Mouse (Mus musculus) C2C12 (cell line): ENCODE results near the gene Rft1. TPM values are rescaled to one million over a fixed set of nuclear protein-coding genes. Genes with fewer than 3 reads are reported as not detected.

Experiments used
- H3K27me3 ChIP-seq: one replicate; pipeline ENCODE4 v1.6.1; 2011; ENCODE audit not compliant: control insufficient read depth, insufficient read depth, insufficient read length
- H3K36me3 ChIP-seq: one replicate; pipeline ENCODE4 v1.6.1; 2011; ENCODE audit not compliant: control insufficient read depth, insufficient read depth
- H3K4me3 ChIP-seq: one replicate; pipeline ENCODE4 v1.5.1; 2011; ENCODE audit warnings: mild to moderate bottlenecking, control low read depth; ENCODE audit not compliant: poor library complexity, insufficient read depth, severe bottlenecking
- H3K79me2 ChIP-seq: one replicate; pipeline ENCODE4 v1.6.1; 2011; ENCODE audit not compliant: control insufficient read depth, insufficient read depth
- H3K79me3 ChIP-seq: one replicate; pipeline ENCODE4 v1.6.1; 2011; ENCODE audit warnings: low read depth, control low read depth
- H3ac ChIP-seq: one replicate; pipeline ENCODE3; 2011; ENCODE audit warnings: low read depth; ENCODE audit not compliant: control insufficient read depth, insufficient read length
- CEBPB ChIP-seq: IDR thresholded peaks from one replicate; pipeline ENCODE4 v1.6.1; 2011; ENCODE audit warnings: low read depth, mild to moderate bottlenecking, control low read depth, moderate library complexity
- CTCF ChIP-seq: IDR thresholded peaks from one replicate; pipeline ENCODE4 v1.5.1; 2011; ENCODE audit not compliant: control insufficient read depth, insufficient read depth, insufficient read length
- FOSL1 ChIP-seq: IDR thresholded peaks from one replicate; pipeline ENCODE4 v1.8.0; 2011; ENCODE audit warnings: mild to moderate bottlenecking, low read length; ENCODE audit not compliant: poor library complexity, insufficient read depth, severe bottlenecking
- MAX ChIP-seq: IDR thresholded peaks from one replicate; pipeline ENCODE4 v1.6.1; 2011; ENCODE audit warnings: mild to moderate bottlenecking, control low read depth
- MYOD1 ChIP-seq: IDR thresholded peaks from one replicate; pipeline ENCODE4 v1.6.1; 2011; ENCODE audit warnings: low read depth; ENCODE audit not compliant: control insufficient read depth, insufficient read length
- MYOG ChIP-seq: IDR thresholded peaks from one replicate; pipeline ENCODE4 v1.6.1; 2011; ENCODE audit not compliant: control insufficient read depth, insufficient read length; ENCODE audit errors: extremely low read depth
- USF1 ChIP-seq: IDR thresholded peaks from one replicate; pipeline ENCODE4 v1.6.1; 2011; ENCODE audit warnings: low read depth, mild to moderate bottlenecking, control low read depth, moderate library complexity
- polyA plus RNA-seq: library from polyadenylated mRNA; unstranded; fragments of >200 nt; fragmentation: generic; extraction: Trizol; gene quantifications from one replicate; pipeline ENCODE4 v1.2.1, GENCODE M21; 2012; ENCODE audit warnings: missing spikeins

Gene Rft1
- polyA plus RNA-seq, 1 experiment: 13.4 TPM

DNA sequence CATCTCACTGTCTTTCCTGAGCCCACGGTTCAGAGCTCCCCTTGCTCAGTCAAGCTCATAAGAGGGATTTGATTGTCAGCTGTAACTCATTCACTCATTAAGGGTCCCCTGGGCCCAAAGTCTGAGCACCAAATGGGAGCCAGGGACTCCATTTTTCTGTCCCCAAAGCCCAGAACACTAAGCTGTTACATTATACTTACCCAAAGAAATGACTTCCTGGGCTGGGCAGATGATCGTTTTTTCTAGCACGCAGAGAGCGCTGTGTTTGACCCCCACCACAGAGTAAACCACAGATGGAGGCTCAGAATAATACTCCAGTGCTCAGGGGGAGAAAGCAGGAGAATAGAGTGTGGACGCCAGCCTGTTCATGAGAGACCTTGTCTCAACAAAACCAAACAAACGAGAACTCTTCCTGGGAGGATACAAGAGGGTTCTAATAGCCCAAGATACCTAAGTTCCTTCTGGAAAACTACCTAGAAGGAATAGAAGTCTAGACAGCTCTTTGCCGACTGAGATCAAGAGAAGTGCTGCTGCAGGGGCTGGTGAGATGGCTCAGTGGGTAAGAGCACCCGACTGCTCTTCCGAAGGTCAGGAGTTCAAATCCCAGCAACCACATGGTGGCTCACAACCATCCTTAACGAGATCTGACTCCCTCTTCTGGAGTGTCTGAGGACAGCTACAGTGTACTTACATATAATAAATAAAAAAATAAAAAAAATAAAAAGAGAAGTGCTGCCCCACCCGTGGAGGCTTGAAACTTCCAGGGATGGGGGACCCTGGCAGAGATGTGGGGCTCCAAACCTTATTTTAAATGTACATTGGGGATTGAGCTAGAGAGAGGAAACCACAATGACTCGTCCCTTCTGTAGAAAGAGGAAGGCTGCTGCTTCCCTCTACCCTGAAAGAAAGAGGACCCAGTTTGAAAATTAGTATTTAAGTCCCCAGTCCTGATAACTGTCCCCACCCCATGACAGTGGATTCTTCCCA is 27.1 kb upstream of the Rft1 start:
- TF ChIP-seq USF1: no peak
- no peak for TF ChIP-seq CEBPB
- no peak for TF ChIP-seq FOSL1
- no peak for TF ChIP-seq MYOD1
- no peak for TF ChIP-seq CTCF
- TF ChIP-seq MYOG: no peak
- no peak for TF ChIP-seq MAX
- Histone ChIP-seq H3K36me3 (peaks cover 5% of the 10 kb centered on the region), H3K27me3 (no peaks in the 10 kb centered on the region), H3K79me2 (peaks cover 39% of the 10 kb centered on the region), H3K79me3 (peaks cover 14% of the 10 kb centered on the region), H3K4me3 (no peak overlapping the region), H3ac (no peak overlapping the region)

DNA sequence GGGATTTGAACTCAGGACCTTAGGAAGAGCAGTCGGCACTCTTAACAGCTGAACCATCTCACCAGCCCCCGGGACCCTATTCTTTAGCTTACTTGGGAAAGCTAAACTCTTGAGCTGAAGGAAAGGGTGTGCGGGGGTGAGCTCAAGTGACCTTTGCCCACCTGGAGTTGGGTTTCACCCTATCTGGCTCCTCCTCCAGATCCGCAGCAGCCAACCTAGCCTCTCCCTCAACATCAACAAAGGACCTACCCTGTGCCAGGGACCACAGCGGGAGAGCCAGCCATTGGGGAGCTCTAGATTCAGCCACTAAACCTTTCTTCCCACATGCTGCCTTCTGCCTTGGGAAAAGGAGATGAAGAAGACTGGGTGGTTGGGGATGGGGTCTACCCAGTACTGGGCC is 25.9 kb upstream of the Rft1 start:
- no peak overlapping the region for H3ac ChIP-seq
- no peaks in the 10 kb centered on the region for H3K36me3 ChIP-seq
- peaks cover 28% of the 10 kb centered on the region for H3K79me2 ChIP-seq
- TF ChIP-seq MYOG (no peak), USF1 (no peak), FOSL1 (no peak), CTCF (no peak), MYOD1 (no peak), CEBPB (no peak)
- no peak overlapping the region for H3K4me3 ChIP-seq
- H3K27me3 ChIP-seq: no peaks in the 10 kb centered on the region
- peaks cover 8% of the 10 kb centered on the region for H3K79me3 ChIP-seq

DNA sequence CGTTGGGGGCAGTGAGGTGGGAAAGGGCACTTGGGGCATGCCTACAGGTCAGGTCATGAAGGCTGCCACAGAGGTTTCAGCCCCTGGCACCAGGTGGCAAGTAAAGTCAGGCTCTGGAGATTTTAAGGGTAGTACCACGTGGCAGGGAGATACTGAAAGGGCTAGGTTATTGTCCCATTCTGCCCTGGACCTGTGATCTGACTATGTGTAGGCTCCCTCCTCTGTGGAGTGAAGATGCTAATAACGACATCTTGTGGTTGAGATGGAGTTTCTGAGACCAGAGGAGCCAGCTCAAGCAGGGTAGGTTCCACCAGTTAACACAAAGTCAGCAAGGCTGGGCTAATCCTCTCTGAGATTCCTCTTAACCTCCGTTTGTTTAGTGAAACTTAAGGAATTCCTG is 24.3 kb upstream of the Rft1 start:
- no peak for TF ChIP-seq CTCF
- no peak for TF ChIP-seq MYOD1
- no peak for TF ChIP-seq USF1
- TF ChIP-seq MYOG: no peak
- TF ChIP-seq MAX: no peak
- no peak for TF ChIP-seq FOSL1
- no peak for TF ChIP-seq CEBPB
- H3ac ChIP-seq: no peak overlapping the region
- no peaks in the 10 kb centered on the region for H3K27me3 ChIP-seq
- peaks cover 2% of the 10 kb centered on the region for H3K79me3 ChIP-seq
- H3K79me2 ChIP-seq: peaks cover 12% of the 10 kb centered on the region
- H3K4me3 ChIP-seq: no peak overlapping the region
- no peaks in the 10 kb centered on the region for H3K36me3 ChIP-seq

DNA sequence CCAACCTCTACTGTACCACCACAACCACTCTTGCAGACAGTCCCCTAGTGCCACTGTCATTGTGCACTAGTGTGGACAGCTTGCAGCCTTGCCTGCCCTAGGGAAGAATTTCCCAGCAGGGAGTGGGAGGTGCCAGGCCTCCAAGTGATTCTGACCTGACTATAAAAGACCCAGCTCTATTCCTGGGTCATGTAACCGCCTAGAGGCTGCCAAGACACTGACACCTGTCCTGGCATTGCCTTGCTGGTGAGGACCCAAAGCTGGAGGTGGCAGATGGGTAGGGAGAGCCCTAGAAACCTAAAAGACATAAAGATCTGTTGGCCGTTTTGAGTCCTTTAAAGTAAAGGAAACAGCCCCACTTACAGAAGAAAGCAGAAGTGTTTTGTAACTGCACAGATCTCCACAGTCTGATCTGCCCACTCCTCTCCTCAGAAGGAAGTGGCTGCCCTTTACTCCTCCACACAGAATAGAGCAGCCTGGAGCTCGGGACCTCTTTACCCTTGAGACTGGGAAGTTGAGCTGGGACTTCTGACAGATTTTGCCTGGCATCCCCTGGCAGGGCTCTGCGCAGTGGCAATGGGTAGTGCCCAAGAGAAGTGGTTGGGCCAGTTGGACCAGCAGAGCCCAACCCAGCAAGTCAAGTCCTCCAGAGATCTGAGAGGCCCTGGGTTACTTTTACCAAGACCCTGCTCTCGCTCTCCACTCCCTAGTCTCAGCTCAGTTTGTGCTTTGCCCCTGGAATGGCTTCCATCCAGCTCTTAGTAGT is 23.2 kb upstream of the Rft1 start:
- Histone ChIP-seq H3K36me3 (no peaks in the 10 kb centered on the region), H3K79me3 (no peaks in the 10 kb centered on the region), H3K27me3 (no peaks in the 10 kb centered on the region), H3K4me3 (no peak overlapping the region), H3ac (no peak overlapping the region), H3K79me2 (no peaks in the 10 kb centered on the region)
- TF ChIP-seq MYOG (no peak), USF1 (no peak), MAX (no peak), CTCF (no peak), CEBPB (no peak), FOSL1 (no peak), MYOD1 (no peak)

DNA sequence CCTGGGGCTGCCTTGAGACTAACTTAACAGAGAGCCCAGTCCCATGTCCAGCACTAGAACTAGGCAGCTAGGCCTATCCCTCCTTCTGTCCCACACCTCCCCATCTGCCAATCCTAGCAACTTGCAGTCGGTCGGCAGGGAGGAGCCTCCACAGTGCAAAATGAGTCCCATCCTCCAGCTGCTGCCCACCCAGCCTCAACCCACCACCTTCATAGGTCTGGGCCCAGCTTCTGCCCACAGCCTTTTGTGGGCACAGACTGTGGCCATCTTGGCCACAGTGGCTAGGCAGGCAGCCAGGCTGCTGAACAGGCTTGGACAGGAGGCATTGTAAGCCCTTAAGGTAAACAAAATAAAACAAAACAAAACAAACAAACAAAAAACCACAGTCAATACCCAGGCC is 22.3 kb upstream of the Rft1 start:
- Histone ChIP-seq H3K79me3 (no peaks in the 10 kb centered on the region), H3K36me3 (no peaks in the 10 kb centered on the region), H3ac (no peak overlapping the region), H3K4me3 (no peak overlapping the region), H3K79me2 (no peaks in the 10 kb centered on the region), H3K27me3 (no peaks in the 10 kb centered on the region)
- TF ChIP-seq MYOG (no peak), CTCF (no peak)
